Mouse (Mus musculus): Measurements from ENCODE around the gene Gm47995.
"Not testable (repeated sequence)": the region's sequence is repeated elsewhere in the genome, so short reads cannot be mapped to it uniquely, and the experiment has no call there.

Gene Gm47995

GRCm38 (mm10) chr1:151186879-151187424 is 11.3 kb upstream of the Gm47995 start:
- DNase-seq, result not testable (repeated sequence)

GRCm38 (mm10) chr1:151188469-151188868 is 9.8 kb upstream of the Gm47995 start:
- DNase-seq, result no peak

DNA sequence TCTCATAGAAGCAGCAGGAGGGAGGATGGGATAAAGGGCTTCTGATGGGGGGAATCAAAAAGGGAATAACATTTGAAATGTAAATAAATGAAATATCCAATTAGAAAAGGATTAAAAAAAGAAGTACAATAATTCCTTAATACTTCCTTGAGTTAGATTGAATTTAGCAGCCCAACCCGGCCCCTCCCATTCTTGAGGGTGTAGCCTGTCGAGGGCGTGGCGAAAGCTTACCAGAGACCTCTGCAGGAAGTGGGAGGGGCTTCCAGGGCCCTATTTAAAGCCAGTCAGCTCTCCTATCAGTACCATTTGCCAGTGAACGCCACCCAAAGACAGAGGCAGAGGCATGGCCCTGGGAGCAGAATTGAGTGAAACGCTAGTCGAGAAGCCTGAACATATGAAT is 6.2 kb upstream of the Gm47995 start, which contains the start of gene Gm8947:
Gene Gm8947, plus strand, starts transcription at position 302 of the 400 bp plus-strand sequence.
- DNase-seq, result not testable (repeated sequence)

- DNase-seq, result not testable (repeated sequence)
These were observed 5.5 kb upstream of the Gm47995 start for GRCm38 (mm10) chr1:151192739-151193138.

DNA sequence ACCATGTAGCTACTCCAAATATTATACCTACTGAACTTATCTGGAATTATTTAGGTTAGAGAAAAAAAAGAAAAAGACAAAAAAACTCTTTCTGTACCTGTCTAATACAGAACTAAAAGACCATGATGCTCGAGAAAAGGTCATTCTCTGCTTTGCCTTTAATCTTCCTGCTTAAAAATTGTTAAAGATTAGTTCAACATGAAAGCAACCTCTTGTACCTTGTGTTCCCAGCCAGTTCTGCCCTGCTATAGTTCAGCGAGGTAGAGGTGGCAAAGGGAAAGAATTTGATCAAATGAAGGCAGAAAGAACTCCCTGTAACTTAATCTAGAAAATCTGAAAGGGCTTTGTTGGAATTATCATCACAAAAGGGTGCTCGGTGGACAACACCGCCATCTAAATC is 2.3 kb upstream of the Gm47995 start:
- not testable (repeated sequence) for DNase-seq

GRCm38 (mm10) chr1:151196690-151197089 is 1.6 kb upstream of the Gm47995 start:
- DNase-seq, result not testable (repeated sequence)

GRCm38 (mm10) chr1:151200620-151201019 is 2.4 kb downstream of the Gm47995 start:
- not testable (repeated sequence) for DNase-seq

DNA sequence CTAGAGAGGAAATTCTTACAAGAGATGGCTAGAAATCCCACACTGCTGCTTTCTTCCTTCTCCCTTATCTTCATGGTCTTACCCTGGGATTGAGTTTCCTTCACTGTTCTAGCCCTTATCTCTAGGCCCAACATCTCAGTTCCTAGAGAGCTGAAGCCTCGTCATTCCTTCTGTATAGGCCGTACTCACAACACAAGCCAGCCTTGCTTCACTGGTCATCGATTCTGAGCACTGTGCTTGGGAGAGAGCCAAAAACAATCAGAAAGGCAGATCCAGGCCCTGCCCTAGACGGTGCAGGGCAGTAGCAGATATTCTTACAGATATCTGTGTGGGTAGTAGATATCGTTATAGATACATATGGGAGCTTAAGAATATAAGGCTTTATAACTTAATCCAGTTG is 4.5 kb downstream of the Gm47995 start:
- DNase-seq, result not testable (repeated sequence)

GRCm38 (mm10) chr1:151203818-151204217 is 5.6 kb downstream of the Gm47995 start, which contains the start of gene 3110040M04Rik:
3110040M04Rik (plus strand) TSS chr1:151204121.
- DNase-seq, result not testable (repeated sequence)

DNA sequence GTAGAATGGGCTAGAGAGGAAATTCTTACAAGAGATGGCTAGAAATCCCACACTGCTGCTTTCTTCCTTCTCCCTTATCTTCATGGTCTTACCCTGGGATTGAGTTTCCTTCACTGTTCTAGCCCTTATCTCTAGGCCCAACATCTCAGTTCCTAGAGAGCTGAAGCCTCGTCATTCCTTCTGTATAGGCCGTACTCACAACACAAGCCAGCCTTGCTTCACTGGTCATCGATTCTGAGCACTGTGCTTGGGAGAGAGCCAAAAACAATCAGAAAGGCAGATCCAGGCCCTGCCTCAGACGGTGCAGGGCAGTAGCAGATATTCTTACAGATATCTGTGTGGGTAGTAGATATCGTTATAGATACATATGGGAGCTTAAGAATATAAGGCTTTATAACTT is 10.2 kb downstream of the Gm47995 start:
- not testable (repeated sequence) for DNase-seq

- not testable (repeated sequence) for DNase-seq
These were observed 10.7 kb downstream of the Gm47995 start for GRCm38 (mm10) chr1:151208944-151209343.

GRCm38 (mm10) chr1:151209824-151210355 is 11.6 kb downstream of the Gm47995 start, which contains the start of gene Gm47996:
Gm47996 (plus strand) TSS chr1:151210131.
- peak; percentile 28 for DNase-seq

DNA sequence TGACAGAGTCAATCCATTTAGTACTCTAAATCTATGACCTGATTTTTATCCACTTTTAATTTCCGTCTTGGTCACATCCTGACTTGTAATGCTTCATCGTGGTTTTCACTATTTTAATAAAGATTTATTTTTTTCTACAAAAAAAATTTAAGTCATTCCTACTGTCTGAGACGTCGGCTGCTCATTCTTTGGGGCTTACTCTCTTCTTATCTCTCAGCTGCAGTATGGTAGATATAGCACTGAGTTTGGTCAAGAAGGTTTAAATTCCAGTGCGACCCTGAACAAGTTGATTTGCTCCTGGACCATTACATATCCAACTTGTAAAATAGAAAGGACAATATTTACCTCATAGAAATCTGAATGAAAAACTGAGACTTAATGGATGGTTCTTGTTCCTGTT is 13.4 kb downstream of the Gm47995 start:
- not testable (repeated sequence) for DNase-seq

GRCm38 (mm10) chr1:151214862-151215261 is 16.6 kb downstream of the Gm47995 start:
- DNase-seq, result no peak

DNA sequence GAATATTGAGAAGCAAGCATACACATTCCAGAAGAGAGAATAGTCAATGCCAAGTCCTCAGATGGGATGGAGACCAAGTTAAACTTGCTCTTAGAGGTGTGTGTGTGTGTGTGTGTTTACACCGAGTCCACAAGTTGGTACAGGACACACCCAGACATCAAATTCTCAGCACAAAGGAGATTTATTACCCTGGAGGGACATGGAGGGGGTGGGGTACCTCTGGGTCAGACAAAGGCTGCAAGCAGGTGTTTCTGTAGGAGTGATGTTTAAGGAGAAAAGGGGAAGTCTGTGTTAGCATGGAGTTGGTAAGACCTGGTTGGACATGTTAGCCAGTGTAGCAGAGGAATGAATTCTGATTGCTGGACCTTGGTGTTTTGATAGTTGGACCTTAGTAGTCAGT is 17.7 kb downstream of the Gm47995 start:
- DNase-seq, result no peak

GRCm38 (mm10) chr1:151216417-151216816 is 18.2 kb downstream of the Gm47995 start:
- DNase-seq, result no peak

DNA sequence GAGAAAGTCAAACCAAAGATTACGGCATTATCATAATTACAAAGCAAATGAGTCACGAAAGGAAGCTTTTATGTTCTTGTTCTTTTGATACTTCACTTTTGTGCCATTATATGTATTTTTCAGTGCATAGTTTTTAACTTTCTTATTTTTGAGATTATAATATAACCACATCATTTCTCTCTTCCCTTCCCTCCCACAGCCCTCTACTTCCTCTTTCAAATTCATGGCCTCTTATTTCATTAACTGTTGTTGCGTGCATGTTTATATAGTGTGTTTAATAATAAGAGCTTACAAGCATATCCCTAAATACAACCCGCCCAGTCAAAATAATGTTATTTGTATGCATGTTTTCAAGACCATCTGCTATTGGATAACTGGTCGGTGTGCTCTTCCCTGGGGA is 20.8 kb downstream of the Gm47995 start:
- DNase-seq, result no peak

GRCm38 (mm10) chr1:151220098-151220497 is 21.9 kb downstream of the Gm47995 start:
- no peak for DNase-seq

- DNase-seq, result no peak
These were observed 24.5 kb downstream of the Gm47995 start for GRCm38 (mm10) chr1:151222561-151223267.

- DNase-seq, result no peak
These were observed 25.1 kb downstream of the Gm47995 start for GRCm38 (mm10) chr1:151223377-151223776.

DNA sequence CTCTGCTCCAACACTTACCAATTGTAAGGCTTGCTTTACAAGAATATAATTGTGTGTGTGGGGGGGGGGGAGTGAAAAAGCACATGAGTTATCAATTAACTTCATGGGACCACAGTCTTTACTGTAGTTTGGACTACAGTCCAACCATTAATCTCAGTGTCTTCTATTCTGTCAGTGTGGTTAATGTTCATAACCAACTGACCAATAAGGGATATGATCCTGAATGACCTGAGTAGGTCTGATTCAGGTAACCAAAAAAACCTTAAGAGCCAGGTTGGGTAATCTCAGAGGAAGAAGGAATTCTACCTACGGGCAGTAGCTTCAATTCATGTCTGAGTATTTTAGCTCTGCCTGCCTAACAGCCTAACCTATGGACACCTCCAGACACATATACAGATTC is 26.3 kb downstream of the Gm47995 start:
- DNase-seq, result no peak

- no peak for DNase-seq
These were observed 29.3 kb downstream of the Gm47995 start for GRCm38 (mm10) chr1:151227506-151227905.

DNA sequence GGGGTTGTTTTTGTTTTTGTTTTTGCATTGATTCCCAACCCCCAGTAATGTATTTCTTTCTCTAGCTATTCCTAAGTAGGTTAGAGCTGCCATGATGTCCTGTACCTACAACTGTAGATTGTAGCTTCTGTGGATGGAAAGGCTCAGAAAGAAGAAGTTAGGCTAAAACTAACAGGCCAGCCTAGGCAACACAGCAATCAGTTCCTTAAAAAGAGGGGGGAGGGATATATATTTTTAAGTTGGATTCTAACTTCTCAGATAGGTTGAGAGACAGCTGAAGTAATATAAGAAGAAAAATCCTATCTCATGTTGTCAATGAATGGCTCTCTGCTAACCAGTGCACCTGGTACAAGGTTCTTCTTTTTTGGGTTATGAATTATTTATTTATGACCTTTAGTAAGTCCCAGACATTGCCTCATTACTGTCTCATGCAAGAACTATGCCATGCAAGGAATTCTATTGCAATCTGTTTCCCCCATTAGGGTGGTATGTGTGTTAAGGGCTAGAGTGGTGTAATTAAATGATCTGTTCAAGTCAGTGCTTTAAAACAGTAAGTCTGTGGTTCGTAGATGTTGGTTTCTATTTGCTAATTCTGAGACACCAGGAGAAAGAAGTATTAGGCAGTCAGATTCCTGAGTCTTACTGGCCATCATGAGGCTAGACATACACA is 30.2 kb downstream of the Gm47995 start:
- no peak for DNase-seq

DNA sequence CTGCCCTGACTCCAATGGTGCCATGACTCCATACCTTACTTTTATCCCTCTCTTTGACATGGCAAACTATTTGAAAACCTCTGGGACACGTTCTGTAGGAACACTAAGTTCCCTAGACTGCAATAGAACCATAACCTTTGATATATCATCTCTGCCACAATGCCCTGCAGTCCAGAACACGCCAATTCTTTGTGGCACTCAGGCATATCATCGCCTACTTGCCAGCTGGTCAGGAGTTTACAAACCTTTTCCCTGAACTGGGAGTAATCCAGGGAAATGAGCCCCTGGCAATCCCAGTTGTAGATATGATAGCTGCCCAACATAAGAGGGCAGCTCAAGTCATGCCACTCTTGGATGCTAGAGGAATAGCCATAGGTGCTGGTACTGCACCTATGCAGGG is 34.1 kb downstream of the Gm47995 start:
- DNase-seq, result no peak
